Mouse (Mus musculus) olfactory bulb, adult 2 months (tissue): ENCODE measurements around the gene Fermt3. TPM values are rescaled to one million over a fixed set of nuclear protein-coding genes. Genes with fewer than 3 reads are reported as not detected.

Experiments used
- H3K27ac ChIP-seq: fragments of 200-500 bp; 2 replicates; pipeline ENCODE4 v1.5.1; 2012; ENCODE audit warnings: low read depth, low read length; ENCODE audit not compliant: insufficient read depth
- H3K4me1 ChIP-seq: fragments of 200-500 bp; 2 replicates; pipeline ENCODE4 v1.6.1; 2012; ENCODE audit warnings: low read length; ENCODE audit not compliant: control insufficient read depth, insufficient read depth
- H3K4me3 ChIP-seq: fragments of 200-500 bp; 2 replicates; pipeline ENCODE4 v1.5.1; 2012; ENCODE audit warnings: mild to moderate bottlenecking, low read depth, low read length, moderate library complexity; ENCODE audit not compliant: insufficient read depth
- CTCF ChIP-seq: fragments of 200-500 bp; IDR thresholded peaks from 2 replicates; pipeline ENCODE4 v1.5.1; 2012; ENCODE audit warnings: low read depth, mild to moderate bottlenecking, low read length, moderate library complexity; ENCODE audit not compliant: insufficient read depth
- POLR2A ChIP-seq: fragments of 200-500 bp; IDR thresholded peaks from 2 replicates; pipeline ENCODE4 v1.6.1; 2012; ENCODE audit warnings: mild to moderate bottlenecking, low read depth, low read length, moderate library complexity; ENCODE audit not compliant: insufficient read depth
- WGBS: fragments of 180-500 bp; shearing (Covaris S2); methylation state at CpG from one replicate; pipeline ENCODE4 v1.1.7; 2018; 5-methylcytosine and 5-hydroxymethylcytosine counted together
- polyA plus RNA-seq: library from polyadenylated mRNA; stranded (reverse); fragments of >200 nt; gene quantifications from 2 replicates; pipeline ENCODE4 v1.2.4, GENCODE M21; 2012; ENCODE audit warnings: low replicate concordance; ENCODE audit not compliant: missing spikeins, insufficient read depth, insufficient read length

Fermt3 gene
- polyA plus RNA-seq, 1 experiment, result not detected

DNA sequence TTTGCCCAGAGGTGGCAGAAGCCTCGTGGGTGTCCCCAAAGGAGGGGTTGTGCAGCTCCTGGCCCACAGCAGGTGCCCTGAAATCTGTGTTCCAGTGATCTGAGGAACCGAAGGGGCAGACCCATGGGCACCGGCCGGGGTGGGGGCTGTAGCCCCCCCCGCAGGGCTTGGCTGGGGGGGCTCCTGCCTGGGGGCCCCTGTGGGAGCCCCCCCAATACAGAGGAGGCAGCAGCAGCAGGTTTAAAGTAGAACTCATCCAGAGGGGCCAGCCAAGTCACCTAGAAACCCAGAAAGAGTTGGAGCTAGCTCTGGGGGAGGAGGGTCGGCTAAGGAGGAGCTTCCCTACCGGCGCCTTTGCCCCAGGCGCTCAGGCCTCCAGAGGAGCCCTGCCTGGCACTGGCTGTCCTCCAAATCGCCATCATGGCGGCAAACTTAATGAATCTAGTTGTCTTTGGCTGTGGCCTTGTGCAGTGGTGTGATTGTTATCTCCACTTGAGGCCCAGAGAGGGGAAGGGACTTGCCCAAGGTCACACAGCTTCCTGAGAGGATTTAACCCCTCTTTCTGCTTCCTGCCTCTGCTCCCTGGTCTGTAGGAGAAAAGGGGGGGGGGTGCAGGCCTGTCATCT, 48.7 kb downstream of the Fermt3 start:
- peaks cover 22% of the 10 kb centered on the region for H3K4me1 ChIP-seq
- WGBS, result 26% methylated on average over 11 of the region's 11 CpGs
- no peak overlapping the region for H3K4me3 ChIP-seq
- no peak overlapping the region for H3K27ac ChIP-seq
- TF ChIP-seq CTCF, result no peak
- TF ChIP-seq POLR2A, result no peak

DNA sequence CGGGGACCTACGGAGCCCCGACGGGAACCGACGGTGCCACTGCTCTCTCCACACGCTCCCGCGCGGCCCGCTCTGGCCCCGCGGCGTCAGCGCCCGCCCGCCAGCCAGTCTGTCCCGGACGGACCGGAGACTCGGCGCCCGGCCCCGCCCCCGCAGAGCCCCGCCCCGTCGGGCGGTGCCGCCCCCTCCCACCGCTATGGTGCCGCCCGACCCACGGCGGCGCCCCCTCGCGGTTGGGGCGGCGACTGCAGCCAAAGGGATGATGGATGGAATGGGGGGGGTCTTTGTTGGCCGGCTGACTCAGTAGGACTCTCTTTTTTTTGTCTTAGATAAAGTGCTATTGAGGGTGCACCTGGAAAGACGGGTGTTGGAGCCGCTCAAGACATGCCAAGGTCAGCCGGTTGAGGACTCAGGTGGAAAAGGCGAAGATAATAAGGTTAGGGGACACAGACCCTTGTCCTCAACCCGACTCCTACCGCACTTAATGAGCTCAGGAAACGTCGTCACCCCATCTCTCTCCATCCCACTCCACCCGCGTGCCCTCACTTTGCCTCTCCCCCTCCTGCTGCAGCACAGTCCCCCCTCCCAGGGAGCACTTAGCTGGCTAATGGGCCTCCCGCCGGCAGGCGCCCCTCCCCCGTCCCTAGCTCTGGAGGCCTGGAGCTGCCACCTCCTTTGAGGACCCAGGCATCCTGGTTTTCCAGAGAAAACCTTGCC, 49.4 kb downstream of the Fermt3 start:
- WGBS, result 2% methylated on average over 55 of the region's 55 CpGs
- no peak for TF ChIP-seq POLR2A
- TF ChIP-seq CTCF, result peak; percentile 58
- Histone ChIP-seq H3K27ac (no peak overlapping the region), H3K4me3 (peak overlapping the region; percentile 48), H3K4me1 (peaks cover 22% of the 10 kb centered on the region)

DNA sequence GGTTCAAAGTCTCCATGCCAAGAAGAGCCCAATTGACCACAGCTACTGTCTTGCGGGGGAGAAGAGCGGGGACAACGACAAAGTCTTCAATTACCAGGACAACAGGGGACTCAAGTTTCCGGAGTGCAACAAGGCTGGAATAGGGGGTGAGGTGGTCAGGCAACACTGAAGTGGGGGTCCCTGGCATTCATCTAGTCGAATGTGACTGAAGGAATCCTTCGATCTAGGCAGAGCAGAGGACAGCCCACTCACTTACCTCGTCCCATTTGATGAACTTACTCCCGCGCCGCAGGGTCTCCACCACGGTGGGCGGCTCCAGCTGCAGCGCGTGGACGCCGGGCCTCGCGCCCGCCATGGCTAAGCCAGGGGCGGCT, 50.0 kb downstream of the Fermt3 start:
- Histone ChIP-seq H3K4me1 (peaks cover 22% of the 10 kb centered on the region), H3K27ac (no peak overlapping the region), H3K4me3 (peak overlapping the region; percentile 48)
- TF ChIP-seq POLR2A, result no peak
- TF ChIP-seq CTCF, result no peak
- WGBS, result 4% methylated on average over 20 of the region's 20 CpGs

DNA sequence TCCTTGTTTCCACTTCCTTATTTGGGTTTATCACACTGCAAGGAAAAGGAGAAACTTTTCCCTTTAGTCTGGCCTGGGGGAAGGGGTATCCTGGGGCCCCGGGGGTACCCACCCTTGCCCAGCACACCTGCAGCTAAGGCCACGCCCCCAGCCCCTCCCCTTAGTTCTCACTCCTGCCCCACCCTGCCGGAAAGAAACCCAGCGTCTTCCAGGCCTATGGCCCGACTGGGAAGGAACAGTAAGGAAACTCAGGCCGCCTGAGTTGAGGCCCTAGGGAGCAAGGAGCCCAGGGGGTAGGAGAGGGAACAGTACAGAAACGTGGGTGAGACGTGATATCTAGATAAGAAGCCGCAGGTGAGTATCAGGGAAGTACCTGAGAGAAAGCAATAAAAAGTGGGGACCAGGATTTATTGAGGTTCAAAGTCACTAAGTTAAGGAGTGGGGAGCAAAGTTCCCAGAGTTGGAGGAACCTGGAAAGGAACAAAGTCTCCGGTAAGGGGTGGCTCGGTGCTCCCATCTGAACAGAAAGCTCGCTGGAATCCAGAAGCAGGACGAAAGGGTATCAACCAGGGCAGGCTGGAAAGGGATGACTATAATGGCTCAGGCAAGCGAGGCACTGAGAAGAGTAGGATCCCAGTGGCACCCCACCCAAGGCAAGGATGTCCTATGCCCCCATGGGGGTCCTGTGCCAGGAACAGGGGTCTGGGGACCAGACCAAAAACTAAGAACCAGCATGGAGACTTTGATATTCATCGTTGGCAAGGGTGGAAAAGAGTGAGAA, 50.6 kb downstream of the Fermt3 start:
- peak overlapping the region; percentile 48; the same call in 1 of the 2 replicates for H3K4me3 ChIP-seq
- no peak overlapping the region for H3K27ac ChIP-seq
- TF ChIP-seq CTCF, result no peak
- H3K4me1 ChIP-seq, result peaks cover 20% of the 10 kb centered on the region
- WGBS, result 36% methylated on average over 15 of the region's 15 CpGs

DNA sequence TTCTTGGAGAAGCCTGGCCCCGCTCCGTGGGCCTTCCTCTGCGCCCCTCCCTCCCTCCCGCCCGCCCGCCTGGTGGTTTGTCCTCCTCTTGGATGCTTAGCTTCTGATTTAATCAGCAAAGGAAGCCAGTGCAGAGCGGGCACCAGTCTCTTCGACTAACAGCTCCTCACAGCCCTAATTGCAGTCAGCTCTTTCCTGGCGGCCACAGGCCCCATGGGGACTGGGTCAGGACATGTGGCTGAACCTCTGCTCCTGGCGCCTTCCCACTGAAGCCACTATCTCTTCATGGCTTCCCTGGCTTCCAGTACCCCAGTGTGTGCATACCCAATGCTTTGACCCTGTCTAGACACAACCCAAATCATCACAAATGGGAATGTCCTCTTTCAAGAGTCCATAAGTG, 62.8 kb downstream of the Fermt3 start:
- 84% methylated on average over 10 of the region's 10 CpGs for WGBS
- peaks cover 10% of the 10 kb centered on the region for H3K4me1 ChIP-seq
- no peak overlapping the region for H3K27ac ChIP-seq
- H3K4me3 ChIP-seq, result no peak overlapping the region
- TF ChIP-seq POLR2A, result no peak
- TF ChIP-seq CTCF, result no peak

DNA sequence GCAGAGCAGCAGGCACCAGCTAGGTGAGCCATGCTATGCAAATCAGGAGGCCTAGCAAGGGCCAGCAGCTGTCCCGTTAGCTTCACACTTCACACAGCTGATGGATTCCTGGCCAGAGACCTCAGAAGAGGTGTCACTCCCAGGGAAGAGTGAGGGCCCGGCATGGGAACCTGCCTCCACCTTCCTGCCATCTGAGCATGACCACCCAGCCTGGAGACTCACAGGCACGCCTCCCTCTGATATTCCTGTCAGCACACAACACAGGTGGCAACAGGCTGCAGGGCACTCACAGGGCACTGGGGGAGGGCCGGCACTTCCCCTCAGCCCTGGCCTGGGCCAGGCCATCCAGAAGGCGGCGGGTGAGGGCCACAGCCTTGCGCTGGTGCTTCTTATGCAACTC, 63.8 kb downstream of the Fermt3 start:
- WGBS, result 87% methylated on average over 7 of the region's 7 CpGs
- Histone ChIP-seq H3K4me1 (peaks cover 10% of the 10 kb centered on the region), H3K27ac (no peak overlapping the region), H3K4me3 (no peak overlapping the region)
- TF ChIP-seq POLR2A, result no peak
- TF ChIP-seq CTCF, result no peak

DNA sequence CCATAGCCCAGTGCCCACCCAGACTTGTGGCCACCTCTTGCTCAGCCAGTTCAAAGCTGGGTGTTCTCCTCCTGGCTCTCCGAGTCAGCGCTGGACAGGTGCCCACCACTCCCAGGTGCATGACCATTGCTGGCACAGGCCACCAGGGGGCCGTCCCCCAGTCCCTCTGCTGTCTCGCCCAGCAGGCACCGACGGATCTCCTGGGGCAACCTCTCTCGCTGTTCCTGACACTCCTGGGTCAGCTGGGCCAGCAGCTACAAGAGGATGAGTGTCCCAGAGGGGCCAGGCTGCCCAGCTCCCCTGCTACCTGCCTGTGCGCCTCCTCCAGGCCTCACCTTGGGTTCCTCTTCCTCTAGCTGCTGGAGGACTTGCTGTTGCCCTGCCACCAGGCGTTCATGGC, 65.2 kb downstream of the Fermt3 start:
- H3K4me3 ChIP-seq, result no peak overlapping the region
- TF ChIP-seq POLR2A (no peak), CTCF (no peak)
- WGBS, result 53% methylated on average over 9 of the region's 9 CpGs
- H3K4me1 ChIP-seq, result peaks cover 10% of the 10 kb centered on the region
- H3K27ac ChIP-seq, result no peak overlapping the region

DNA sequence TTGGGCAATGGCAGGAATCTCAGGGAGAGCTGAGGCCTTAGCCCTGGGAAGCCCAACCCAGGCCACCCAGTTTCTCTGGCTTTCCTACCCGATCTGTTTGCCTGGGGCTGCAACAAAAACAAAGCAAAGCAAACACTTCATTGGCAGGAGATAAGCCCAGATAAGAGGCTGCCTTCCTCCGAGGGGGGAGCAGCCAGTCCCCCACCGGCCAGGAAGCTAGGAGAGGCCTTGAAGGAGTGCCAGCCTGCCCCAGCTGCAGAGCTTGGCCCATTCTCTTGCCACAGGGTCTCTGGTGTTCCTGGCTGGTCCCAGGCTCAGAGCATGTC, 66.6 kb downstream of the Fermt3 start:
- TF ChIP-seq CTCF (no peak), POLR2A (no peak)
- WGBS, result 13% methylated on average over 3 of the region's 3 CpGs
- Histone ChIP-seq H3K27ac (peak overlapping the region; percentile 76), H3K4me1 (peaks cover 10% of the 10 kb centered on the region), H3K4me3 (peak overlapping the region; percentile 62)

DNA sequence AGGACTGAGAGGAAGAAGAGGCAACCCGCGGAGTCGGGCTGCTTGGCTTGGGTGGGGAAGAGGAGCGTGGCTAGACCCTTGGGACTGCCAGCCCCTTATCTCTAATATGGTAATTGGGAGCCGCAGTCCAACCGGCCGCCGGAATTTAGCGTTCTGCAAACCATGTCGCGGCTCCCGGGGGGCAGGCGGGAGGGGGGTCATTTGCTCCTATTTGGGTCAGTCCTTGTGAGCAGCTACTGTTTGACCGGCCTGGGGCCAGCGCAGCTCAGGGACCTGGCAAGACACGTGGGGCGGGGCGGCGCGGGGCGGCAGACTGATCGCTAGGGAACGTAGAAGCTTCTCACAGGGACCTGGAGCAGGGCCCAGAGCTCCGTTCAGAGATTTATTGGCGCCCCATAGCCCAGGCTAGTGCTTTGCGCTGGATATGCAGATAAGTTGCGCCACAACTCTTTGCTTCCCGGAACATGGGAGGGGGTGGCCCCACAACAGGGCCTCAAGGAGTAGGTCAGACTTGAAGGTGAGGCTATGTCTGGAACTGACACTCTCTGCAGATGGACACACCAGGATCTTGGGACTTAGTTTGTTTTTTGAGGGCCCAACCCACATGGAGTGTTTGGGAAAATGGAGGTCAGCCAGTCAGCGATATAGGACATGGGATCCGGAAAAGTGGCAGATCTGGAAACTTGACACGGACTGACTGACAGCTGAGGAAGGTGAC, 67.1 kb downstream of the Fermt3 start:
- Histone ChIP-seq H3K4me3 (peak overlapping the region; percentile 62), H3K4me1 (peaks cover 10% of the 10 kb centered on the region), H3K27ac (peak overlapping the region; percentile 76)

More for the DNA sequence above, 67.1 kb downstream of the Fermt3 start:
- TF ChIP-seq CTCF, result no peak
- TF ChIP-seq POLR2A, result no peak; the same call in 1 of the 2 replicates
- WGBS, result 3% methylated on average over 31 of the region's 31 CpGs
